8 mouse cellular contexts compared by ENCODE assay signal in genomic region chr11:84759478-84759986, GRCm38 (mm10). TPM values are rescaled to one million over a fixed set of nuclear protein-coding genes. Genes with fewer than 3 reads are reported as not detected.
DNase-seq lines count a peak whose midpoint lies in the region.

No protein-coding gene starts in this region.

- peak; percentile 48 for DNase-seq in layer of hippocampus, adult 11-12 months (ENCODE audit: low spot score)
- DNase-seq in layer of hippocampus, adult 9-10 months (ENCODE audit: low spot score) = no peak
- peak; percentile 89 to 90 for DNase-seq in cerebellum, adult 18-20 months
- DNase-seq in heart, postnatal 36 days = peak; percentile 62 to 73
- DNase-seq in left cerebral cortex, postnatal 25 days (ENCODE audit: low spot score in 2 of 2) = peak; percentile 24 to 86
- DNase-seq in embryo, embryonic 10 days (ENCODE audit: low spot score) = no peak
- no peak for DNase-seq in urinary bladder, adult 2 months (ENCODE audit: low spot score)
- DNase-seq in urinary bladder, postnatal 25 days (ENCODE audit: low spot score) = no peak

- intact Hi-C loops in heart, postnatal 36 days (cut with DNase I) = no loop called here
- intact Hi-C loops in left cerebral cortex, postnatal 25 days (cut with DNase I) = no loop called here

RNA-seq across cellular contexts. Expression of gene Mrm1, which starts 59.8 kb away (rescaled TPM):
- total RNA-seq in heart, postnatal 36 days (2021) = 10 to 100 TPM; 14.2 to 17.6 TPM
- total RNA-seq in left cerebral cortex, postnatal 25 days (2021) = 10 to 100 TPM; 11.9 to 22.5 TPM
- polyA plus RNA-seq in urinary bladder, adult 2 months (2012; rRNA removed) = 10.8 and 13.1 TPM in 2 replicates

Comparison
In these comparisons a context has a peak if more than half of its experiments do, and no peak if none do; other contexts are left out.
1. DNase-seq: peak in layer of hippocampus, adult 11-12 months (single experiment), cerebellum, adult 18-20 months (2 of 2), heart, postnatal 36 days (2 of 2) and left cerebral cortex, postnatal 25 days (2 of 2); none in layer of hippocampus, adult 9-10 months (single experiment), embryo, embryonic 10 days (single experiment), urinary bladder, adult 2 months (single experiment) and urinary bladder, postnatal 25 days (single experiment).